Mouse (Mus musculus): ENCODE measurements at regions not wholly inside any gene's neighbourhood (a gene's known extent, or its start where the extent isn't known, plus 50 kb on each side); places are given as distances from the start of the nearest gene placed in this dataset.

- TF ChIP-seq CTCF (IDR thresholded peaks at IDR 0.05; ENCODE audit: borderline replicate concordance, insufficient read depth, low read depth, low read length), result no peak
- no peak for TF ChIP-seq POLR2A (IDR thresholded peaks at IDR 0.05; ENCODE audit: borderline replicate concordance, insufficient read depth, low read length)
Measured at GRCm38 (mm10) chr10:57210701-57211100, 275.5 kb upstream of the Hsf2 start.

Data from cerebellum, adult 2 months (tissue).